Mouse (Mus musculus) midbrain, postnatal 0 days (tissue): ENCODE results near the gene Olfr693. TPM values are rescaled to one million over a fixed set of nuclear protein-coding genes. Genes with fewer than 3 reads are reported as not detected.

Experiments used
- ATAC-seq: fragments of 200-750 bp; cut with Nextera tagmentation; 2 replicates; pipeline ENCODE4 v1.8.0; 2017; ENCODE audit warnings: moderate number of reproducible peaks, mild to moderate bottlenecking, moderate TSS enrichment, moderate library complexity; ENCODE audit not compliant: low FRiP score
- DNase-seq: peaks from one replicate; pipeline ENCODE4 v3.0.0-alpha.2; 2015; ENCODE audit warnings: low spot score
- H3K27ac ChIP-seq: fragments of 300-500 bp; sonication (generic); 2 replicates; pipeline ENCODE4 v1.5.1; 2014; ENCODE audit warnings: low read depth, mild to moderate bottlenecking, low read length, mixed read lengths
- H3K27me3 ChIP-seq: fragments of 300-500 bp; sonication (generic); 2 replicates; pipeline ENCODE4 v1.6.1; 2014; ENCODE audit warnings: low read length, control low read depth, mixed read lengths; ENCODE audit not compliant: insufficient read depth
- H3K36me3 ChIP-seq: fragments of 300-500 bp; sonication (generic); 2 replicates; pipeline ENCODE4 v1.6.1; 2014; ENCODE audit warnings: low read length, control low read depth, mixed read lengths; ENCODE audit not compliant: insufficient read depth
- H3K4me1 ChIP-seq: fragments of 300-500 bp; sonication (generic); 2 replicates; pipeline ENCODE4 v1.6.1; 2014; ENCODE audit warnings: mild to moderate bottlenecking, control low read depth, antibody characterized with exemption, low read length, mixed read lengths; ENCODE audit not compliant: insufficient read depth
- H3K4me2 ChIP-seq: fragments of 300-500 bp; sonication (generic); 2 replicates; pipeline ENCODE4 v1.6.1; 2014; ENCODE audit warnings: low read depth, mild to moderate bottlenecking, low read length, mixed read lengths; ENCODE audit not compliant: poor library complexity, severe bottlenecking
- H3K4me3 ChIP-seq: fragments of 300-500 bp; sonication (generic); 2 replicates; pipeline ENCODE4 v1.5.1; 2014; ENCODE audit warnings: low read depth, mild to moderate bottlenecking, low read length, moderate library complexity
- H3K9ac ChIP-seq: fragments of 300-500 bp; sonication (generic); replicated peaks from 2 replicates; pipeline ENCODE4 v1.6.1; 2014; ENCODE audit warnings: mild to moderate bottlenecking, low read length, moderate library complexity, mixed read lengths; ENCODE audit not compliant: poor library complexity, severe bottlenecking
- H3K9me3 ChIP-seq: fragments of 300-500 bp; sonication (generic); 2 replicates; pipeline ENCODE4 v1.6.1; 2016; ENCODE audit warnings: low read length, control low read depth
- CTCF ChIP-seq: IDR thresholded peaks from 2 replicates; pipeline ENCODE4 v1.5.1; 2016; ENCODE audit warnings: antibody characterized with exemption, mild to moderate bottlenecking
- WGBS: fragments of 180-500 bp; shearing (Covaris S2); extraction: QIAGEN DNeasy Blood & Tissue Kit; methylation state at CpG from one replicate; pipeline ENCODE4 v1.1.7; 2014; 5-methylcytosine and 5-hydroxymethylcytosine counted together
- polyA plus RNA-seq: library from polyadenylated mRNA; unstranded; fragments of >200 nt; fragmentation: Nextera tagmentation; extraction: Ambion mirVana; gene quantifications from 2 replicates; pipeline ENCODE4 v1.2.1, GENCODE M21; 2015
- total RNA-seq: library from RNA; depleted of rRNA; stranded (reverse); fragments of >200 nt; gene quantifications from 2 replicates; pipeline ENCODE4 v1.2.3, GENCODE M21; 2014

The Olfr693 gene
- total and polyA plus RNA-seq, 2 experiments from 2014 or later: not detected

- Histone ChIP-seq H3K9me3 (no peaks in the 10 kb centered on the region), H3K4me3 (no peak overlapping the region), H3K4me1 (no peaks in the 10 kb centered on the region), H3K4me2 (no peak overlapping the region), H3K36me3 (no peaks in the 10 kb centered on the region), H3K9ac (no peak overlapping the region), H3K27ac (no peak overlapping the region), H3K27me3 (no peaks in the 10 kb centered on the region)
- DNase-seq (no peak), ATAC-seq (no peak)
- no peak for TF ChIP-seq CTCF
- 89% methylated on average over 3 of the region's 3 CpGs for WGBS
These were observed 12.6 kb upstream of the Olfr693 start for GRCm38 (mm10) chr7:106692976-106693375.

GRCm38 (mm10) chr7:106691714-106692113 is 11.3 kb upstream of the Olfr693 start, which contains the start of gene Olfr694:
Gene Olfr694, minus strand, starts transcription at chr7:106691814.
- no peaks in the 10 kb centered on the region for H3K9me3 ChIP-seq
- H3K9ac ChIP-seq: no peak within 1 kb of the TSS
- no peak within 1 kb of the TSS for H3K27ac ChIP-seq
- no peak within 1 kb of the TSS for H3K4me2 ChIP-seq
- TF ChIP-seq CTCF: no peak
- no peaks in the 10 kb centered on the region for H3K36me3 ChIP-seq
- no peak for ATAC-seq
- no peak within 1 kb of the TSS for H3K4me3 ChIP-seq
- no peak for DNase-seq
- WGBS: 87% methylated on average over 1 of the region's 1 CpGs
- no peaks in the 10 kb centered on the region for H3K4me1 ChIP-seq
- no peaks in the 10 kb centered on the region for H3K27me3 ChIP-seq

GRCm38 (mm10) chr7:106685382-106685781 is 5.0 kb upstream of the Olfr693 start:
- no peak overlapping the region for H3K4me3 ChIP-seq
- H3K36me3 ChIP-seq: no peaks in the 10 kb centered on the region
- no peak overlapping the region for H3K4me2 ChIP-seq
- H3K9me3 ChIP-seq: no peaks in the 10 kb centered on the region
- DNase-seq: no peak
- ATAC-seq: no peak
- no peaks in the 10 kb centered on the region for H3K4me1 ChIP-seq
- no peak overlapping the region for H3K9ac ChIP-seq
- TF ChIP-seq CTCF: no peak
- no peak overlapping the region for H3K27ac ChIP-seq
- WGBS: 84% methylated on average over 2 of the region's 2 CpGs
- no peaks in the 10 kb centered on the region for H3K27me3 ChIP-seq

GRCm38 (mm10) chr7:106652344-106652652 is 28.1 kb downstream of the Olfr693 start:
- no peak for DNase-seq
- Histone ChIP-seq H3K4me2 (no peak overlapping the region), H3K9me3 (no peaks in the 10 kb centered on the region), H3K36me3 (no peaks in the 10 kb centered on the region), H3K4me1 (no peaks in the 10 kb centered on the region), H3K27me3 (no peaks in the 10 kb centered on the region), H3K27ac (no peak overlapping the region), H3K9ac (no peak overlapping the region), H3K4me3 (no peak overlapping the region)
- TF ChIP-seq CTCF: no peak
- ATAC-seq: no peak

- H3K9ac ChIP-seq: no peak overlapping the region
- no peak for TF ChIP-seq CTCF
- H3K36me3 ChIP-seq: no peaks in the 10 kb centered on the region
- H3K4me2 ChIP-seq: no peak overlapping the region
- ATAC-seq (no peak), DNase-seq (no peak)
- no peak overlapping the region for H3K27ac ChIP-seq
- no peaks in the 10 kb centered on the region for H3K27me3 ChIP-seq
- H3K9me3 ChIP-seq: no peaks in the 10 kb centered on the region
- H3K4me1 ChIP-seq: no peaks in the 10 kb centered on the region
- no peak overlapping the region for H3K4me3 ChIP-seq
These were observed 28.6 kb downstream of the Olfr693 start for GRCm38 (mm10) chr7:106651555-106652343.

GRCm38 (mm10) chr7:106649774-106650173 is 30.6 kb downstream of the Olfr693 start:
- WGBS: 69% methylated on average over 1 of the region's 1 CpGs
- Histone ChIP-seq H3K4me3 (no peak overlapping the region), H3K27ac (no peak overlapping the region), H3K36me3 (no peaks in the 10 kb centered on the region), H3K4me1 (no peaks in the 10 kb centered on the region), H3K27me3 (no peaks in the 10 kb centered on the region), H3K9me3 (no peaks in the 10 kb centered on the region), H3K9ac (no peak overlapping the region), H3K4me2 (no peak overlapping the region)
- DNase-seq: no peak
- TF ChIP-seq CTCF: no peak
- ATAC-seq: no peak
